Mouse (Mus musculus): ENCODE results near the gene Phgr1. TPM values are rescaled to one million over a fixed set of nuclear protein-coding genes. Genes with fewer than 3 reads are reported as not detected.

Gene Phgr1
- polyA plus RNA-seq, 1 experiment from 2014 or later, result not detected

GRCm38 (mm10) chr2:118774536-118774935, 2.0 kb downstream of the Phgr1 start:
- WGBS, result 92% methylated on average over 2 of the region's 2 CpGs
- H3K4me3 ChIP-seq, result no peak overlapping the region
- no peak for DNase-seq (ENCODE audit: low spot score)

GRCm38 (mm10) chr2:118775396-118775795, 2.8 kb downstream of the Phgr1 start:
- peaks cover 14% of the 10 kb centered on the region for H3K4me1 ChIP-seq
- no peak overlapping the region for H3K4me3 ChIP-seq
- 80% methylated on average over 1 of the region's 1 CpGs for WGBS
- no peaks in the 10 kb centered on the region for H3K36me3 ChIP-seq (replicated peaks)
- H3K9me3 ChIP-seq, result no peaks in the 10 kb centered on the region
- H3K27ac ChIP-seq (replicated peaks), result no peak overlapping the region
- no peak for DNase-seq (ENCODE audit: low spot score)
- peaks cover 30% of the 10 kb centered on the region for H3K27me3 ChIP-seq (replicated peaks; ENCODE audit: low read depth, poor library complexity, severe bottlenecking)

More at GRCm38 (mm10) chr2:118774536-118774935, 2.0 kb downstream of the Phgr1 start:
- peaks cover 8% of the 10 kb centered on the region for H3K4me1 ChIP-seq
- H3K27ac ChIP-seq (replicated peaks), result no peak overlapping the region
- no peaks in the 10 kb centered on the region for H3K36me3 ChIP-seq (replicated peaks)
- peaks cover 26% of the 10 kb centered on the region for H3K27me3 ChIP-seq (replicated peaks; ENCODE audit: low read depth, poor library complexity, severe bottlenecking)
- H3K9me3 ChIP-seq, result no peaks in the 10 kb centered on the region

- Histone ChIP-seq H3K36me3 (replicated peaks) (no peaks in the 10 kb centered on the region), H3K4me1 (peaks cover 14% of the 10 kb centered on the region), H3K27ac (replicated peaks) (no peak overlapping the region), H3K4me3 (no peak overlapping the region), H3K9me3 (no peaks in the 10 kb centered on the region), H3K27me3 (replicated peaks; ENCODE audit: low read depth, poor library complexity, severe bottlenecking) (peaks cover 35% of the 10 kb centered on the region)
- no peak for DNase-seq (ENCODE audit: low spot score)
- WGBS, result 71% methylated on average over 4 of the region's 4 CpGs
Observed at GRCm38 (mm10) chr2:118775846-118776245, 3.3 kb downstream of the Phgr1 start.

- no peak overlapping the region for H3K27ac ChIP-seq (replicated peaks)
- 70% methylated on average over 2 of the region's 2 CpGs for WGBS
- no peaks in the 10 kb centered on the region for H3K36me3 ChIP-seq (replicated peaks)
- peaks cover 38% of the 10 kb centered on the region for H3K27me3 ChIP-seq (replicated peaks; ENCODE audit: low read depth, poor library complexity, severe bottlenecking)
- H3K4me3 ChIP-seq, result no peak overlapping the region
- H3K4me1 ChIP-seq, result peaks cover 14% of the 10 kb centered on the region
- DNase-seq (ENCODE audit: low spot score), result no peak
- H3K9me3 ChIP-seq, result no peaks in the 10 kb centered on the region
Observed at GRCm38 (mm10) chr2:118776295-118776694, 3.7 kb downstream of the Phgr1 start.

GRCm38 (mm10) chr2:118778418-118778817, 5.8 kb downstream of the Phgr1 start:
- Histone ChIP-seq H3K27ac (replicated peaks) (no peak overlapping the region), H3K36me3 (replicated peaks) (no peaks in the 10 kb centered on the region), H3K4me1 (peaks cover 14% of the 10 kb centered on the region), H3K27me3 (replicated peaks; ENCODE audit: low read depth, poor library complexity, severe bottlenecking) (peaks cover 38% of the 10 kb centered on the region), H3K4me3 (no peak overlapping the region), H3K9me3 (no peaks in the 10 kb centered on the region)
- WGBS, result 69% methylated on average over 4 of the region's 4 CpGs
- DNase-seq (ENCODE audit: low spot score), result no peak

- Histone ChIP-seq H3K9me3 (no peaks in the 10 kb centered on the region), H3K27me3 (replicated peaks; ENCODE audit: low read depth, poor library complexity, severe bottlenecking) (peaks cover 38% of the 10 kb centered on the region), H3K4me3 (peak overlapping the region; percentile 56), H3K36me3 (replicated peaks) (no peaks in the 10 kb centered on the region), H3K27ac (replicated peaks) (peak overlapping the region; percentile 67), H3K4me1 (peaks cover 14% of the 10 kb centered on the region)
- 8% methylated on average over 10 of the region's 10 CpGs for WGBS
- DNase-seq (ENCODE audit: low spot score), result no peak
Observed at GRCm38 (mm10) chr2:118779065-118779464, 6.5 kb downstream of the Phgr1 start.

- Histone ChIP-seq H3K27me3 (replicated peaks; ENCODE audit: low read depth, poor library complexity, severe bottlenecking) (peaks cover 38% of the 10 kb centered on the region), H3K36me3 (replicated peaks) (no peaks in the 10 kb centered on the region), H3K4me1 (peaks cover 14% of the 10 kb centered on the region), H3K27ac (replicated peaks) (peak within 1 kb of the TSS; percentile 67), H3K4me3 (peak within 1 kb of the TSS; percentile 56), H3K9me3 (no peaks in the 10 kb centered on the region)
- 11% methylated on average over 39 of the region's 39 CpGs for WGBS
- DNase-seq (ENCODE audit: low spot score), result peak; percentile 96
Observed at GRCm38 (mm10) chr2:118779504-118780480, 7.2 kb downstream of the Phgr1 start, which contains the start of gene Disp2. Gene Disp2, plus strand, starts transcription at chr2:118779719.

GRCm38 (mm10) chr2:118781115-118781514, 8.5 kb downstream of the Phgr1 start:
- H3K27ac ChIP-seq (replicated peaks), result no peak overlapping the region
- H3K27me3 ChIP-seq (replicated peaks; ENCODE audit: low read depth, poor library complexity, severe bottlenecking), result peaks cover 37% of the 10 kb centered on the region
- no peak overlapping the region for H3K4me3 ChIP-seq
- no peaks in the 10 kb centered on the region for H3K36me3 ChIP-seq (replicated peaks)
- WGBS, result 58% methylated on average over 1 of the region's 1 CpGs
- no peaks in the 10 kb centered on the region for H3K9me3 ChIP-seq
- H3K4me1 ChIP-seq, result peaks cover 14% of the 10 kb centered on the region
- no peak for DNase-seq (ENCODE audit: low spot score)

GRCm38 (mm10) chr2:118782303-118782702, 9.7 kb downstream of the Phgr1 start:
- Histone ChIP-seq H3K9me3 (no peaks in the 10 kb centered on the region), H3K27me3 (replicated peaks; ENCODE audit: low read depth, poor library complexity, severe bottlenecking) (peaks cover 32% of the 10 kb centered on the region), H3K4me3 (no peak overlapping the region), H3K4me1 (peaks cover 14% of the 10 kb centered on the region), H3K36me3 (replicated peaks) (no peaks in the 10 kb centered on the region), H3K27ac (replicated peaks) (no peak overlapping the region)
- DNase-seq (ENCODE audit: low spot score), result no peak
- WGBS, result 57% methylated on average over 4 of the region's 4 CpGs

GRCm38 (mm10) chr2:118783093-118783492, 10.5 kb downstream of the Phgr1 start:
- peaks cover 33% of the 10 kb centered on the region for H3K27me3 ChIP-seq (replicated peaks; ENCODE audit: low read depth, poor library complexity, severe bottlenecking)
- 65% methylated on average over 5 of the region's 5 CpGs for WGBS
- no peak for DNase-seq (ENCODE audit: low spot score)

GRCm38 (mm10) chr2:118783663-118784062, 11.1 kb downstream of the Phgr1 start:
- Histone ChIP-seq H3K36me3 (replicated peaks) (no peaks in the 10 kb centered on the region), H3K27ac (replicated peaks) (no peak overlapping the region), H3K27me3 (replicated peaks; ENCODE audit: low read depth, poor library complexity, severe bottlenecking) (peaks cover 31% of the 10 kb centered on the region), H3K4me1 (peaks cover 14% of the 10 kb centered on the region), H3K4me3 (no peak overlapping the region), H3K9me3 (no peaks in the 10 kb centered on the region)
- no peak for DNase-seq (ENCODE audit: low spot score)
- 90% methylated on average over 7 of the region's 7 CpGs for WGBS

More at GRCm38 (mm10) chr2:118783093-118783492, 10.5 kb downstream of the Phgr1 start:
- Histone ChIP-seq H3K4me1 (peaks cover 14% of the 10 kb centered on the region), H3K27ac (replicated peaks) (no peak overlapping the region), H3K36me3 (replicated peaks) (no peaks in the 10 kb centered on the region), H3K4me3 (no peak overlapping the region), H3K9me3 (no peaks in the 10 kb centered on the region)

- no peak for DNase-seq (ENCODE audit: low spot score)
- Histone ChIP-seq H3K4me1 (peaks cover 9% of the 10 kb centered on the region), H3K4me3 (no peak overlapping the region), H3K9me3 (no peaks in the 10 kb centered on the region), H3K27ac (replicated peaks) (no peak overlapping the region), H3K36me3 (replicated peaks) (no peaks in the 10 kb centered on the region), H3K27me3 (replicated peaks; ENCODE audit: low read depth, poor library complexity, severe bottlenecking) (peaks cover 42% of the 10 kb centered on the region)
- WGBS, result 89% methylated on average over 5 of the region's 5 CpGs
Observed at GRCm38 (mm10) chr2:118786525-118786924, 14.0 kb downstream of the Phgr1 start.

- WGBS, result 90% methylated on average over 11 of the region's 11 CpGs
- Histone ChIP-seq H3K27me3 (replicated peaks; ENCODE audit: low read depth, poor library complexity, severe bottlenecking) (peaks cover 48% of the 10 kb centered on the region), H3K4me3 (no peak overlapping the region), H3K9me3 (no peaks in the 10 kb centered on the region), H3K4me1 (peaks cover 9% of the 10 kb centered on the region), H3K36me3 (replicated peaks) (no peaks in the 10 kb centered on the region), H3K27ac (replicated peaks) (no peak overlapping the region)
- DNase-seq (ENCODE audit: low spot score), result no peak
Observed at GRCm38 (mm10) chr2:118789501-118789900, 16.9 kb downstream of the Phgr1 start.
